Mouse (Mus musculus): ENCODE results near the gene Gpx2. TPM values are rescaled to one million over a fixed set of nuclear protein-coding genes. Genes with fewer than 3 reads are reported as not detected.

Gpx2 gene
- polyA plus RNA-seq, 1 experiment from 2014 or later = 236 TPM

DNA sequence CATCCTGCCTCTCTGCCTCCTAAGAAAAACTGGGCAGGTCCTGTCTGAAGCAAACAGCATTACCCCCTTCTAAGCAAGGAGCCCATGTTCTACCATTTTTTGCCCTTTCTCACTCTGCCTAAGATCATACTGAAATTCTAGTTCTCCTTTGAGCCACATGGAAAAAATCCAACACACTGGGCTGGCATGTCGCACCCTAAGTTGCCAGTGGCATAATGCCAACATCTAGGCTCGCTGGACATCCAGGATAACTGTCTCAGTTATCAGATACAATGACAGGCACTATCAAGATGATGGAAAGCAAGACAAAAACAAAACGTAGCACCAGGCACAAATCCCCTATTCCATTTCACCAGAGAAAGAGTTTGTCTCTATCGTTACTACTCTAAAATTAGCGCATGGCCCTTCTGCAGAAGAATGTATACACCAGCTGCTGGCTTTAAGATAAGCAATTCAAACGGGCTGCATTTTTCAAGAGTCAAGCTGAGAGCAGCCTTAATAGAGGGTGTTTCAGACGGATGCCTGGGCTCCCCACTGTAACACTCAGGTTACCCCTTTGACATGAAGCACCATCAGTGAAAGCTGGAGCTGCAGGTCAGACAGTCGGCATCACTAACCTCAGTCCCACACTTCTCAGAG lies 4.8 kb downstream of the Gpx2 start:
- DNase-seq (ENCODE audit: low spot score) = no peak
- H3K4me1 ChIP-seq (replicated peaks; ENCODE audit: control insufficient read depth, insufficient read depth) = no peaks in the 10 kb centered on the region
- no peak overlapping the region for H3K4me3 ChIP-seq (ENCODE audit: low read depth, low read length)
- H3K9ac ChIP-seq (ENCODE audit: low read length) = no peak overlapping the region
- H3K27me3 ChIP-seq (ENCODE audit: control insufficient read depth, insufficient read depth, low read length) = no peaks in the 10 kb centered on the region
- no peak for TF ChIP-seq CTCF (IDR thresholded peaks at IDR 0.05; ENCODE audit: low read depth)
- no peak for TF ChIP-seq EP300 (optimal IDR thresholded peaks at IDR 0.05)
- peak overlapping the region; percentile 24; the same call in 1 of the 2 replicates for H3K27ac ChIP-seq (replicated peaks)
- WGBS = 15% methylated on average over 8 of the region's 8 CpGs
- no peaks in the 10 kb centered on the region for H3K36me3 ChIP-seq (ENCODE audit: control insufficient read depth, insufficient read depth, low read length)
- no peaks in the 10 kb centered on the region for H3K9me3 ChIP-seq (ENCODE audit: control insufficient read depth, low read length)
- ATAC-seq (ENCODE audit: low FRiP score, low TSS enrichment) = no peak
- no peak overlapping the region for H3K4me2 ChIP-seq (replicated peaks; ENCODE audit: low read depth)

DNA sequence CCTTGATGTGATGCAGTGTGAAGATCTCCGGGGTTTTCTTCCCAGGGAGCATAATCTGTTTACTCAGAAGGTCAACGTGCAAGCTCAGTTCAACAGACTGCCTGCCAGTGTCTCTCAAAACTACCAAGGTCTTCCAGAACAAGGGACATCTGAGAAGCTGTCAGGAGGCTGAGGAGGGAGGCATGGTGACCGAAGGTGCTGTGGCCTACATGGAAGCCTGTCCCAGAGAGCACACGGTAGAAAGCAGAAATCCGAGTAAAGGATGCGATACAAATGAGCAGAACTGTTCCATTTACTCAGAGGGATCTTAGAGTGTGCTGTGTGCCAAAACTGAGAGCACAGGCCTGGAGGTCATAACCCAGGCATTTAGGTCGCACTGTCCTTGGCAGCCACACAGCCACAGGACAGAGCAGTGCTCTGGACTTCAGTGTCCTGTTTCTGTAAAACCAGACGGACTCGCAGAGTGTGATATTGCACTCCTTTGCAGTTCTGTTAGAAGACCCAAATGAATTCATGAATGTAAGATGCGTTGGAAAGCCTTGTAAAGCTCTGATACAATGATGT lies 11.2 kb downstream of the Gpx2 start:
- no peak for TF ChIP-seq CTCF (IDR thresholded peaks at IDR 0.05; ENCODE audit: low read depth)
- TF ChIP-seq EP300 (optimal IDR thresholded peaks at IDR 0.05) = no peak
- no peak overlapping the region for H3K4me2 ChIP-seq (replicated peaks; ENCODE audit: low read depth)
- H3K4me3 ChIP-seq (ENCODE audit: low read depth, low read length) = no peak overlapping the region
- no peaks in the 10 kb centered on the region for H3K9me3 ChIP-seq (ENCODE audit: control insufficient read depth, low read length)
- no peak overlapping the region for H3K27ac ChIP-seq (replicated peaks)
- H3K9ac ChIP-seq (ENCODE audit: low read length) = no peak overlapping the region
- H3K27me3 ChIP-seq (ENCODE audit: control insufficient read depth, insufficient read depth, low read length) = no peaks in the 10 kb centered on the region
- DNase-seq (ENCODE audit: low spot score) (no peak), ATAC-seq (ENCODE audit: low FRiP score, low TSS enrichment) (no peak)
- H3K4me1 ChIP-seq (replicated peaks; ENCODE audit: control insufficient read depth, insufficient read depth) = no peaks in the 10 kb centered on the region
- 55% methylated on average over 10 of the region's 10 CpGs for WGBS
- no peaks in the 10 kb centered on the region for H3K36me3 ChIP-seq (ENCODE audit: control insufficient read depth, insufficient read depth, low read length)

DNA sequence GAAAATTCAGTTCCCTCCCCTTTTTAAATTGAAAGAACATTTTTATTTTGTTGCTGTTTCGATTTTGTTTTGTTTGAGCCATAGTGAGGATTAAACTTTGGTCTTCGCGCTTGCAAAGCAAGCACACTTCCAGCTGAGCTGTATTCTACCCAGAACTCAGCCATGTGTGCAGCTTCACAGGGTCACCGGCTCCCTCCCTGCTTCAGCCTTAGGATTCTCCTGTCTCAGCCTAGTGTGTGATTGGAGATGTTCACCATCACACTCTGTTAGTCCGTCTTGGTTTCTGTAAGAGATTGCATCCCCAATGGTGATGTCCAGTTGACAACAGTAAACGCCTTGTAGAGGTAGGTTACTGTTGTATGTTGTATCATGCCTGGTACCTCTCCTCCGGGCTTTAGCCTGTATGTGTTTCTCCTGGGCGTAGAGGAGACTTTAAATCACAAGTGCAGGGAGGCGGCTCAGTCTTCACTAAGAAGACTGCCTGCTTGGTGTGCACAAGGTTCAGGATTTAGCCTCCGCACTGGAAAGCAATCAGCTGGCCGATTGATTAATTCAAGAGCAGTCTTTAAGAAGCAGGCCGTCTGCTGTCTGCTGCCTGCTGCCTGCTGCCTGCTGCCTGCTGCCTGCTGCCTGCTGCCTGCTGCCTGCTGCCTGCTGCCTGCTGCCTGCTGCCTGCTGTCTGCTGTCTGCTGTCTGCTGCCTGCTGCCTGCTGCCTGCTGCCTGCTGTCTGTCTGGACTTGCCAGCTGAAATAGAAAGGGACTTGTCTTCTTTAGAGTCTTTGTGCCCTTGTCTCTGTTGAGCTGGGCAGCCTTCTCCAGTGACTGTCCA lies 14.5 kb downstream of the Gpx2 start:
- H3K27me3 ChIP-seq (ENCODE audit: control insufficient read depth, insufficient read depth, low read length) = no peaks in the 10 kb centered on the region
- H3K36me3 ChIP-seq (ENCODE audit: control insufficient read depth, insufficient read depth, low read length) = peaks cover 4% of the 10 kb centered on the region; the same call in 1 of the 2 replicates
- no peaks in the 10 kb centered on the region for H3K9me3 ChIP-seq (ENCODE audit: control insufficient read depth, low read length)
- no peak overlapping the region for H3K27ac ChIP-seq (replicated peaks)
- WGBS = 74% methylated on average over 12 of the region's 12 CpGs
- no peaks in the 10 kb centered on the region for H3K4me1 ChIP-seq (replicated peaks; ENCODE audit: control insufficient read depth, insufficient read depth)
- no peak overlapping the region for H3K4me2 ChIP-seq (replicated peaks; ENCODE audit: low read depth)
- TF ChIP-seq CTCF (IDR thresholded peaks at IDR 0.05; ENCODE audit: low read depth) (no peak), EP300 (optimal IDR thresholded peaks at IDR 0.05) (no peak)
- no peak for ATAC-seq (ENCODE audit: low FRiP score, low TSS enrichment)
- DNase-seq (ENCODE audit: low spot score) = no peak
- H3K4me3 ChIP-seq (ENCODE audit: low read depth, low read length) = no peak overlapping the region
- no peak overlapping the region for H3K9ac ChIP-seq (ENCODE audit: low read length)

DNA sequence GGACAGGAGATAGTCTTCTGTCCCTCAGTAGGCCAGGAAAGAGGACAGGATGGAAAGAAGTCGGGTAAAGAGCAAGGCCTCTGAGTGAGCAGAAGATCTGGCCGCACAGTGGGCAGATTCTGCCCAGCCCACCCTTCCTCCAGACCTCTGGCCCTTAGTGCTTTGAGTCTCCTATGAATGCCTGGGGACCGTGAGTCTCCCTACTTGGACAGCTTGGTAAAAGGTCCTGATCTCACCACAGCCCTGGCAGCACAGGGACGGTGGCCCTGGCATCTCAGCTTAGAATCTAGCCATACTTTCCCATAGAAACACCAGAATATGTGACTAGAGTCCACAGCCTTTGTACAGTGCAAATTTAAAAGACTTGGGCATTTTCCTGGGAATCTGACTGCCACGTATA lies 15.4 kb downstream of the Gpx2 start:
- no peak overlapping the region for H3K4me3 ChIP-seq (ENCODE audit: low read depth, low read length)
- no peaks in the 10 kb centered on the region; the same call in 1 of the 2 replicates for H3K4me1 ChIP-seq (replicated peaks; ENCODE audit: control insufficient read depth, insufficient read depth)
- DNase-seq (ENCODE audit: low spot score) (no peak), ATAC-seq (ENCODE audit: low FRiP score, low TSS enrichment) (no peak)
- no peak overlapping the region for H3K27ac ChIP-seq (replicated peaks)
- H3K4me2 ChIP-seq (replicated peaks; ENCODE audit: low read depth) = no peak overlapping the region
- 89% methylated on average over 5 of the region's 5 CpGs for WGBS
- H3K9ac ChIP-seq (ENCODE audit: low read length) = no peak overlapping the region
- no peak for TF ChIP-seq CTCF (IDR thresholded peaks at IDR 0.05; ENCODE audit: low read depth)
- TF ChIP-seq EP300 (optimal IDR thresholded peaks at IDR 0.05) = no peak
- no peaks in the 10 kb centered on the region for H3K27me3 ChIP-seq (ENCODE audit: control insufficient read depth, insufficient read depth, low read length)
- peaks cover 4% of the 10 kb centered on the region; the same call in 1 of the 2 replicates for H3K36me3 ChIP-seq (ENCODE audit: control insufficient read depth, insufficient read depth, low read length)
- H3K9me3 ChIP-seq (ENCODE audit: control insufficient read depth, low read length) = no peaks in the 10 kb centered on the region

DNA sequence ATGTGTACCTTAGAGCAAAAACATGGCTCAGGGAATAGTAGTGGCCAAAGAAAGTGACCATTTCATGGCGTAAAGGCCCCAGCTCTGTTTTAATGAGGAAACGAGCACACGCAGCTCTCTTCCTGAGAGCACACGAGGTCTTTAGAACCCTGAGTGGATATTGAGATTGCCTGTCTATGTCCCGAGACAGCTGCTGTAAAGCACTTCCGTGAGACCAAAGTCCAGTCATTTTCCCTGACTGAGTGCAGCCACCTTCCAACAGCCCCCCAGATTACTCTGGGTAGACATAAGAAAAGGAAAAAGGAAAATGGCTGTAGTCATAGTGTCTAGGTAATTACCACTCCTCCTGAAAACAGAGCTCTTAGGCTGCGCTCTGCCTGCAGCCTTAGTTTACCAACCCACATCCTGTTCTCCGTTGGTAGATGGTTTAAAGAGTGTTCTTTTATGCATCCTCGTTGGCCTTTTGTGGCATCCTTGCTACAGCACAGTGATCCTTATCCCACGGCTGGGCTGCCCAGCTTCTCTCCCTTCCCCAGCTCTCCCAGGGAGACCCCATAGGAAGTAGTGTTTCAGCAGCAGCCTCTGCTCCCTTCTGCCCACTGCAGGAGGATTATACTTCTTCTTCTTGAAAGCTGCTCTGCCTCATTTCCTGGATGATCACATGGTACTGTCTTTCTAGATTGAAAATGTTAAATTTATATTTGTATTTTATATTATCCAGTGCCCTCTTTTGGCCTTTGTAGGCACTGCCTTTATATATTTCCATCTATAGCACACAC lies 16.9 kb downstream of the Gpx2 start:
- ATAC-seq (ENCODE audit: low FRiP score, low TSS enrichment) = no peak

More for the DNA sequence above, 16.9 kb downstream of the Gpx2 start:
- Histone ChIP-seq H3K4me3 (ENCODE audit: low read depth, low read length) (no peak overlapping the region), H3K4me2 (replicated peaks; ENCODE audit: low read depth) (no peak overlapping the region), H3K27me3 (ENCODE audit: control insufficient read depth, insufficient read depth, low read length) (no peaks in the 10 kb centered on the region), H3K4me1 (replicated peaks; ENCODE audit: control insufficient read depth, insufficient read depth) (no peaks in the 10 kb centered on the region; the same call in 1 of the 2 replicates), H3K36me3 (ENCODE audit: control insufficient read depth, insufficient read depth, low read length) (peaks cover 4% of the 10 kb centered on the region; the same call in 1 of the 2 replicates), H3K27ac (replicated peaks) (no peak overlapping the region), H3K9ac (ENCODE audit: low read length) (no peak overlapping the region), H3K9me3 (ENCODE audit: control insufficient read depth, low read length) (no peaks in the 10 kb centered on the region)
- DNase-seq (ENCODE audit: low spot score) = no peak
- WGBS = 81% methylated on average over 10 of the region's 10 CpGs
- TF ChIP-seq EP300 (optimal IDR thresholded peaks at IDR 0.05) (no peak), CTCF (IDR thresholded peaks at IDR 0.05; ENCODE audit: low read depth) (no peak)

Measured in stomach, postnatal 0 days (tissue).